Mouse (Mus musculus) MEL (cell line): Measurements from ENCODE around the gene Sec14l4. TPM values are rescaled to one million over a fixed set of nuclear protein-coding genes. Genes with fewer than 3 reads are reported as not detected.

Experiments used
- DNase-seq: peaks from one replicate; pipeline ENCODE4 v3.0.0; 2011; ENCODE audit warnings: low read depth, low spot score
- H3K27ac ChIP-seq: 2 replicates; pipeline ENCODE4 v1.5.1; 2012; ENCODE audit warnings: low read depth, mild to moderate bottlenecking, control low read depth, low read length, moderate library complexity; ENCODE audit not compliant: control insufficient read depth
- H3K27me3 ChIP-seq, 2 experiments: fragments of 150-350 bp in 1 of 2; sonication (generic) in 1 of 2; 2 replicates each; pipeline ENCODE4 v1.6.1; 2012; ENCODE audit warnings: low read length in 2 of 2, mild to moderate bottlenecking in 2 of 2, improper control_type of control experiment in 1 of 2, moderate library complexity in 1 of 2; ENCODE audit not compliant: insufficient read depth in 2 of 2, control insufficient read depth in 1 of 2
- H3K36me3 ChIP-seq, 2 experiments: 2 replicates each; pipeline ENCODE4 v1.6.1; 2012 to 2014; ENCODE audit warnings: low read length in 2 of 2, improper control_type of control experiment in 1 of 2, inconsistent platforms in 1 of 2, mild to moderate bottlenecking in 1 of 2; ENCODE audit not compliant: insufficient read depth in 2 of 2, control insufficient read depth in 1 of 2
- H3K4me1 ChIP-seq, 2 experiments: fragments of 150-350 bp in 1 of 2; sonication (generic) in 1 of 2; 2 replicates each; pipeline ENCODE4 v1.6.1; 2012; ENCODE audit warnings: low read length in 2 of 2, improper control_type of control experiment in 1 of 2, mild to moderate bottlenecking in 1 of 2; ENCODE audit not compliant: insufficient read depth in 2 of 2, control insufficient read depth in 1 of 2
- H3K4me3 ChIP-seq, 2 experiments: fragments of 150-350 bp in 1 of 2; sonication (generic) in 1 of 2; 2 replicates each; pipeline ENCODE4 v1.5.1; 2012; ENCODE audit warnings: low read depth in 2 of 2, low read length in 2 of 2, mild to moderate bottlenecking in 2 of 2, moderate library complexity in 2 of 2, control low read depth in 1 of 2, improper control_type of control experiment in 1 of 2; ENCODE audit not compliant: control insufficient read depth in 1 of 2, insufficient read depth in 1 of 2
- H3K79me2 ChIP-seq: 2 replicates; pipeline ENCODE4 v1.6.1; 2012; ENCODE audit warnings: mild to moderate bottlenecking, low read length, moderate library complexity; ENCODE audit not compliant: control insufficient read depth, poor library complexity, insufficient read depth
- H3K9ac ChIP-seq: 2 replicates; pipeline ENCODE4 v1.6.1; 2012; ENCODE audit warnings: low read depth, mild to moderate bottlenecking, control low read depth, low read length, moderate library complexity; ENCODE audit not compliant: control insufficient read depth, poor library complexity, severe bottlenecking
- H3K9me3 ChIP-seq: fragments of 150-350 bp; sonication (generic); replicated peaks from 2 replicates; pipeline ENCODE4 v1.6.1; 2012; ENCODE audit warnings: mild to moderate bottlenecking, low read length, improper control_type of control experiment, moderate library complexity; ENCODE audit not compliant: insufficient read depth
- BHLHE40 ChIP-seq: IDR thresholded peaks from 2 replicates; pipeline ENCODE4 v1.6.1; 2012; ENCODE audit warnings: low read depth, mild to moderate bottlenecking, inconsistent platforms, low read length, improper control_type of control experiment, borderline replicate concordance
- CHD2 ChIP-seq: IDR thresholded peaks from 2 replicates; pipeline ENCODE4 v1.6.1; 2011; ENCODE audit warnings: low read length, improper control_type of control experiment
- CTCF ChIP-seq, 3 experiments: IDR thresholded peaks in 2 of 3; conservative IDR thresholded peaks in 1 of 3; 2 replicates each; pipeline ENCODE4 v1.5.1; 2011 to 2012; ENCODE audit warnings: low read length in 3 of 3, low read depth in 2 of 3, mild to moderate bottlenecking in 2 of 3, improper control_type of control experiment in 1 of 3, inconsistent platforms in 1 of 3, mixed read lengths in 1 of 3, moderate library complexity in 1 of 3; ENCODE audit not compliant: control insufficient read depth in 1 of 3, insufficient read depth in 1 of 3, poor library complexity in 1 of 3, severe bottlenecking in 1 of 3
- GATA1 ChIP-seq: IDR thresholded peaks from 2 replicates; pipeline ENCODE4 v1.6.1; 2011; ENCODE audit warnings: low read depth, low read length, improper control_type of control experiment
- HCFC1 ChIP-seq: IDR thresholded peaks from 2 replicates; pipeline ENCODE4 v1.6.1; 2012; ENCODE audit warnings: low read depth, mild to moderate bottlenecking, inconsistent platforms, low read length, improper control_type of control experiment, moderate library complexity
- MXI1 ChIP-seq: IDR thresholded peaks from 2 replicates; pipeline ENCODE4 v1.6.1; 2011; ENCODE audit warnings: mild to moderate bottlenecking, low read depth, low read length, improper control_type of control experiment
- MYB ChIP-seq: IDR thresholded peaks from 2 replicates; pipeline ENCODE4 v1.6.1; 2011; ENCODE audit warnings: mild to moderate bottlenecking, low read depth, low read length, improper control_type of control experiment
- MYC ChIP-seq: IDR thresholded peaks from 2 replicates; pipeline ENCODE4 v1.6.1; 2011; ENCODE audit warnings: low read depth, mild to moderate bottlenecking, low read length, improper control_type of control experiment, moderate library complexity
- NELFE ChIP-seq: IDR thresholded peaks from 2 replicates; pipeline ENCODE4 v1.6.1; 2011; ENCODE audit warnings: low read depth, low read length, improper control_type of control experiment
- POLR2A ChIP-seq, 2 experiments: IDR thresholded peaks; 2 replicates each; pipeline ENCODE4 v1.6.1; 2011 to 2012; ENCODE audit warnings: low read length in 2 of 2, mild to moderate bottlenecking in 2 of 2, control low read depth in 1 of 2, improper control_type of control experiment in 1 of 2, low read depth in 1 of 2, moderate library complexity in 1 of 2; ENCODE audit not compliant: control insufficient read depth in 1 of 2, insufficient read depth in 1 of 2, poor library complexity in 1 of 2
- RCOR1 ChIP-seq: IDR thresholded peaks from 2 replicates; pipeline ENCODE4 v1.6.1; 2012; ENCODE audit warnings: low read depth, mild to moderate bottlenecking, inconsistent platforms, low read length, improper control_type of control experiment
- SMC3 ChIP-seq: IDR thresholded peaks from 2 replicates; pipeline ENCODE4 v1.6.1; 2011; ENCODE audit warnings: low read depth, low read length, improper control_type of control experiment
- TAL1 ChIP-seq: IDR thresholded peaks from 2 replicates; pipeline ENCODE4 v1.6.1; 2012; ENCODE audit warnings: mild to moderate bottlenecking, inconsistent platforms, low read length, moderate library complexity, mixed read lengths
- USF2 ChIP-seq, 2 experiments: IDR thresholded peaks; 2 replicates each; pipeline ENCODE4 v1.6.1; 2011 to 2012; ENCODE audit warnings: improper control_type of control experiment in 2 of 2, low read length in 2 of 2, borderline replicate concordance in 1 of 2, inconsistent platforms in 1 of 2, low read depth in 1 of 2, mild to moderate bottlenecking in 1 of 2; ENCODE audit not compliant: insufficient read depth in 1 of 2
- ZKSCAN1 ChIP-seq: IDR thresholded peaks from 2 replicates; pipeline ENCODE4 v1.6.1; 2012; ENCODE audit warnings: low read depth, mild to moderate bottlenecking, inconsistent platforms, low read length, improper control_type of control experiment, moderate library complexity
- polyA plus RNA-seq, 2 experiments: library from polyadenylated mRNA; stranded (reverse) in 1 of 2; unstranded in 1 of 2; fragments of >175 nt in 1 of 2; fragments of >200 nt in 1 of 2; gene quantifications; 2 replicates each; pipeline versions ENCODE4 v1.2.1 to v1.2.4; 2012; ENCODE audit warnings: low replicate concordance in 2 of 2, low read depth in 1 of 2; ENCODE audit not compliant: insufficient read length in 2 of 2, insufficient read depth in 1 of 2, missing spikeins in 1 of 2
- total RNA-seq: library from RNA; depleted of rRNA; stranded (reverse); fragments of 300-350 nt; gene quantifications from 2 replicates; pipeline ENCODE4 v1.2.3, GENCODE M21; 2012; rRNA removed

Sec14l4 gene
- total and polyA plus RNA-seq, 3 experiments: not detected

- TF ChIP-seq TAL1 (no peak), HCFC1 (peak; percentile 97), SMC3 (no peak), USF2 (IDR thresholded peaks at IDR 0.05; ENCODE audit: borderline replicate concordance in 1 of 2, insufficient read depth in 1 of 2, low read depth in 1 of 2, low read length in 2 of 2) (peak; percentile 72 to 93), MYC (peak; percentile 94), BHLHE40 (peak; percentile 44; the same call in 1 of the 2 replicates), GATA1 (no peak), CHD2 (peak; percentile 100), NELFE (peak; percentile 99), MYB (peak; percentile 52)
- TF ChIP-seq, all 39 proteins: peak for 28
These were observed 65.1 kb downstream of the Sec14l4 start (continued) for GRCm38 (mm10) chr11:4096054-4096984.

- Histone ChIP-seq H3K79me2 (peaks cover 8% of the 10 kb centered on the region), H3K9me3 (no peaks in the 10 kb centered on the region), H3K9ac (peak overlapping the region; percentile 80), H3K27me3 (no peaks in the 10 kb centered on the region), H3K36me3 (peaks cover 0 to 6% of the 10 kb centered on the region in 2 experiments; a peak in 2 of 4 replicates), H3K4me3 (peak overlapping the region; percentile 66 to 67), H3K27ac (peak overlapping the region; percentile 89), H3K4me1 (peaks cover 0 to 7% of the 10 kb centered on the region in 2 experiments; a peak in 2 of 4 replicates)
- peak; percentile 13; the same call in 1 of the 2 replicates for TF ChIP-seq RCOR1
- peak in 1 of 2 experiments; percentile 34; a peak in 2 of 4 replicates for TF ChIP-seq POLR2A (IDR thresholded peaks at IDR 0.05; ENCODE audit: control insufficient read depth in 1 of 2, insufficient read depth in 1 of 2, low read depth in 1 of 2, low read length in 2 of 2, poor library complexity in 1 of 2)
- no peak for TF ChIP-seq ZKSCAN1
- TF ChIP-seq GATA1: no peak
- no peak for TF ChIP-seq CTCF (IDR thresholded peaks at IDR 0.05 in 2 of 3, conservative IDR thresholded peaks at IDR 0.05 in 1 of 3; ENCODE audit: control insufficient read depth in 1 of 3, insufficient read depth in 1 of 3, low read depth in 2 of 3, low read length in 3 of 3, poor library complexity in 1 of 3, severe bottlenecking in 1 of 3)
- no peak for TF ChIP-seq MXI1
- peak; percentile 10; the same call in 1 of the 2 replicates for TF ChIP-seq SMC3
- peak; percentile 60 for DNase-seq
These were observed 65.9 kb downstream of the Sec14l4 start for GRCm38 (mm10) chr11:4097091-4097621.

Other genes with a start within 250 kb of the Sec14l4 start
- gene Osbp2, start 167.6 kb upstream of the Sec14l4 start, total RNA-seq: not detected in 2 replicates
- under 1 TPM in 1 of 2 experiments, not detected in 1; 0.04 TPM for gene Osbp2, start 167.6 kb upstream of the Sec14l4 start, polyA plus RNA-seq
- 0.08 and 0.10 TPM in 2 replicates for gene 4921536K21Rik, start 136.4 kb upstream of the Sec14l4 start, total RNA-seq
- gene 4921536K21Rik, start 136.4 kb upstream of the Sec14l4 start, polyA plus RNA-seq: under 1 TPM in 1 of 2 experiments, not detected in 1; 0.40 TPM
- gene Dusp18, start 136.2 kb upstream of the Sec14l4 start, total RNA-seq: 0.81 and 0.92 TPM in 2 replicates
- 1 to 10 TPM in 1 of 2 experiments, not detected in 1; 2.2 TPM for gene Dusp18, start 136.2 kb upstream of the Sec14l4 start, polyA plus RNA-seq
- gene Slc35e4, start 116.8 kb upstream of the Sec14l4 start, total RNA-seq: 12.1 and 13.4 TPM in 2 replicates
- 10 to 100 TPM in 1 of 2 experiments, not detected in 1; 14.0 TPM for gene Slc35e4, start 116.8 kb upstream of the Sec14l4 start, polyA plus RNA-seq
- 11.4 and 14.1 TPM in 2 replicates for gene Tcn2, start 99.3 kb upstream of the Sec14l4 start, total RNA-seq
- 10 to 100 TPM in 1 of 2 experiments, not detected in 1; 16.0 TPM for gene Tcn2, start 99.3 kb upstream of the Sec14l4 start, polyA plus RNA-seq
- gene Pes1, start 67.5 kb upstream of the Sec14l4 start, total RNA-seq: 224 and 240 TPM in 2 replicates
- gene Pes1, start 67.5 kb upstream of the Sec14l4 start, polyA plus RNA-seq: 100 to 1,000 TPM; 301 to 498 TPM
- gene 4930556J24Rik, start 54.7 kb upstream of the Sec14l4 start, total RNA-seq: 0.31 and 0.39 TPM in 2 replicates
- gene 4930556J24Rik, start 54.7 kb upstream of the Sec14l4 start, polyA plus RNA-seq: under 1 TPM in 1 of 2 experiments, not detected in 1; 0.47 TPM
- 0.12 and 0.20 TPM in 2 replicates for gene Gal3st1, start 47.8 kb upstream of the Sec14l4 start, total RNA-seq
- under 1 TPM in 1 of 2 experiments, not detected in 1; 0.07 TPM for gene Gal3st1, start 47.8 kb upstream of the Sec14l4 start, polyA plus RNA-seq
- gene Sec14l3, start 33.4 kb downstream of the Sec14l4 start, total RNA-seq: not detected in 2 replicates
- not detected for gene Sec14l3, start 33.4 kb downstream of the Sec14l4 start, polyA plus RNA-seq
- 71.4 and 84.8 TPM in 2 replicates for gene Mtfp1, start 64.0 kb downstream of the Sec14l4 start, total RNA-seq
- gene Mtfp1, start 64.0 kb downstream of the Sec14l4 start, polyA plus RNA-seq: 10 to 100 TPM in 1 of 2 experiments, not detected in 1; 70.5 TPM
- gene Sec14l2, start 92.0 kb downstream of the Sec14l4 start, total RNA-seq: 22.6 and 40.1 TPM in 2 replicates
- gene Sec14l2, start 92.0 kb downstream of the Sec14l4 start, polyA plus RNA-seq: 10 to 100 TPM in 1 of 2 experiments, not detected in 1; 15.5 TPM
- 10.1 and 11.3 TPM in 2 replicates for gene Rnf215, start 103.7 kb downstream of the Sec14l4 start, total RNA-seq
- 10 to 100 TPM in 1 of 2 experiments, not detected in 1; 13.2 TPM for gene Rnf215, start 103.7 kb downstream of the Sec14l4 start, polyA plus RNA-seq
- gene Ccdc157, start 128.8 kb downstream of the Sec14l4 start, total RNA-seq: 1.8 and 2.0 TPM in 2 replicates
- 1 to 10 TPM in 1 of 2 experiments, not detected in 1; 2.9 TPM for gene Ccdc157, start 128.8 kb downstream of the Sec14l4 start, polyA plus RNA-seq
- 64.9 and 77.0 TPM in 2 replicates for gene Sf3a1, start 128.9 kb downstream of the Sec14l4 start, total RNA-seq
- gene Sf3a1, start 128.9 kb downstream of the Sec14l4 start, polyA plus RNA-seq: 100 to 1,000 TPM in 1 of 2 experiments, 10 to 100 TPM in 1; 32.1 to 101 TPM
- gene Tbc1d10a, start 155.3 kb downstream of the Sec14l4 start, total RNA-seq: 26.3 and 27.4 TPM in 2 replicates
- gene Tbc1d10a, start 155.3 kb downstream of the Sec14l4 start, polyA plus RNA-seq: 10 to 100 TPM in 1 of 2 experiments, not detected in 1; 23.0 TPM
- 6.6 and 7.1 TPM in 2 replicates for gene Castor1, start 186.8 kb downstream of the Sec14l4 start, total RNA-seq
- 10 to 100 TPM in 1 of 2 experiments, not detected in 1; 11.8 TPM for gene Castor1, start 186.8 kb downstream of the Sec14l4 start, polyA plus RNA-seq
- 11.2 and 15.4 TPM in 2 replicates for gene Osm, start 205.0 kb downstream of the Sec14l4 start, total RNA-seq
- gene Osm, start 205.0 kb downstream of the Sec14l4 start, polyA plus RNA-seq: 10 to 100 TPM in 1 of 2 experiments, not detected in 1; 10.6 TPM
- 0.10 and 0.27 TPM in 2 replicates for gene Lif, start 226.1 kb downstream of the Sec14l4 start, total RNA-seq
- under 1 TPM in 1 of 2 experiments, not detected in 1; 0.31 TPM for gene Lif, start 226.1 kb downstream of the Sec14l4 start, polyA plus RNA-seq